Comparison of ENCODE assay signal across 18 mouse cellular contexts in the genomic region with DNA sequence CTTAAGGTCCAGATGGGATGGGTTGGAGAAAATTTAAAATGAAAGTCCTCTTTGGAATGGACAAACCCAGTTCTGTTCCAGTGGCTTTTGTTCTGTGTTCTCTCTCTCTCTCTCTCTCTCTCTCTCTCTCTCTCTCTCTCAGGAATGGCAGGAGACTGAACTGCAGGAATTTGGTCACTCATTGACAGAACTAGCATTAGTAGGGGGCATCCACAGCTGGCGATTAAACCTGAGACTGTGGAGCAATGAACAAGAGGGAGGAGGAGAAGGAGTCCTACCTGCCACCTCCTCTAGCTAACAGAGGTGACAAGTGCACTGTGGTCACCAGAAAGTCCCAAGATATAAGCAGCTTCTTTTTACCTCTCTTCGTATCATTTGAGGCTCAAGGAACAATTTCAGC. TPM values are rescaled to one million over a fixed set of nuclear protein-coding genes. Genes with fewer than 3 reads are reported as not detected.
A peak's percentile ranks its signal among the peaks of the same experiment; 100 is the strongest.
DNase-seq lines count a peak whose midpoint lies in the region; ATAC-seq and TF ChIP-seq lines count a peak whose summit lies in the region.
"Had no signal": no experiment of that assay in that cellular context is flagged by ENCODE, and none has a peak within 500 bp of the region (broad histone marks: within the 10 kb centered on the region; RNA-seq: fewer than 3 reads in every experiment).

No protein-coding gene starts in this region.

- H3K27me3 ChIP-seq in heart, postnatal 0 days (ENCODE audit: control insufficient read depth, insufficient read depth, low read length), result no peaks in the 10 kb centered on the region
- 0 out of 2 replicates have a peak, but pooled peaks cover 2% of the 10 kb centered on the region for H3K27me3 ChIP-seq in embryonic facial prominence, embryonic 14.5 days (replicated peaks; ENCODE audit: control insufficient read depth, insufficient read depth, low read length)
- H3K27me3 ChIP-seq in kidney, embryonic 15.5 days, result no peaks in the 10 kb centered on the region
- H3K27me3 ChIP-seq in limb, embryonic 13.5 days, result peaks cover 7% of the 10 kb centered on the region; the same call in 1 of the 2 replicates
- no peaks in the 10 kb centered on the region for H3K27me3 ChIP-seq in lung, postnatal 0 days (replicated peaks; ENCODE audit: insufficient read depth, low read length)
- H3K27me3 ChIP-seq: embryonic facial prominence, embryonic 12.5 days; lung, embryonic 15.5 days had no signal

- intact Hi-C loops in heart, postnatal 14 days (cut with DNase I), result no loop called here

- TF ChIP-seq EP300 in heart, postnatal 0 days (IDR thresholded peaks at IDR 0.05; ENCODE audit: low read depth), result no peak
- no peak for TF ChIP-seq EP300 in lung, postnatal 0 days (IDR thresholded peaks at IDR 0.05)

- no peaks in the 10 kb centered on the region for H3K9me3 ChIP-seq in heart, postnatal 0 days (replicated peaks; ENCODE audit: control insufficient read depth, low read length)
- H3K9me3 ChIP-seq in embryonic facial prominence, embryonic 14.5 days (ENCODE audit: control insufficient read depth, low read length), result no peaks in the 10 kb centered on the region
- no peaks in the 10 kb centered on the region for H3K9me3 ChIP-seq in kidney, embryonic 15.5 days (replicated peaks)
- no peaks in the 10 kb centered on the region for H3K9me3 ChIP-seq in limb, embryonic 13.5 days
- 0 out of 2 replicates have a peak, but pooled peaks cover 5% of the 10 kb centered on the region for H3K9me3 ChIP-seq in lung, postnatal 0 days (ENCODE audit: low read length)
- H3K9me3 ChIP-seq: embryonic facial prominence, embryonic 12.5 days; forebrain, embryonic 12.5 days; heart, embryonic 13.5 days; hindbrain, embryonic 13.5 days; lung, embryonic 15.5 days; stomach, embryonic 15.5 days had no signal

- 71% methylated on average over 2 of the region's 2 CpGs for WGBS in heart, postnatal 0 days
- 49% methylated on average over 2 of the region's 2 CpGs for WGBS in embryonic facial prominence, embryonic 14.5 days
- WGBS in kidney, embryonic 15.5 days, result 62% methylated on average over 2 of the region's 2 CpGs
- WGBS in limb, embryonic 13.5 days, result 61% methylated on average over 2 of the region's 2 CpGs
- 63% methylated on average over 2 of the region's 2 CpGs for WGBS in lung, postnatal 0 days

- no peak overlapping the region for H3K4me2 ChIP-seq in heart, postnatal 0 days (ENCODE audit: low read depth, low read length)
- no peak overlapping the region for H3K4me2 ChIP-seq in embryonic facial prominence, embryonic 14.5 days (ENCODE audit: low read depth, low read length)
- H3K4me2 ChIP-seq in kidney, embryonic 15.5 days, result peak overlapping the region; percentile 99
- no peak overlapping the region for H3K4me2 ChIP-seq in limb, embryonic 13.5 days (replicated peaks)
- no peak overlapping the region for H3K4me2 ChIP-seq in lung, postnatal 0 days (replicated peaks; ENCODE audit: low read depth, low read length)
- H3K4me2 ChIP-seq: embryonic facial prominence, embryonic 12.5 days; hindbrain, embryonic 13.5 days had no signal

- H3K4me3 ChIP-seq in heart, postnatal 0 days (ENCODE audit: low read depth, low read length), result no peak overlapping the region
- H3K4me3 ChIP-seq in embryonic facial prominence, embryonic 14.5 days (ENCODE audit: low read depth, low read length), result no peak overlapping the region
- H3K4me3 ChIP-seq in kidney, embryonic 15.5 days (replicated peaks), result no peak overlapping the region
- H3K4me3 ChIP-seq in limb, embryonic 13.5 days, result no peak overlapping the region
- H3K4me3 ChIP-seq in lung, postnatal 0 days (ENCODE audit: low read depth, low read length), result no peak overlapping the region
- H3K4me3 ChIP-seq: embryonic facial prominence, embryonic 12.5 days; forebrain, embryonic 12.5 days; heart, embryonic 13.5 days; hindbrain, embryonic 13.5 days; lung, embryonic 15.5 days; stomach, embryonic 15.5 days had no signal

- TF ChIP-seq CTCF in heart, postnatal 0 days (IDR thresholded peaks at IDR 0.05; ENCODE audit: low read depth), result no peak
- TF ChIP-seq CTCF in lung, postnatal 0 days (IDR thresholded peaks at IDR 0.05), result no peak

- H3K36me3 ChIP-seq in heart, postnatal 0 days (replicated peaks; ENCODE audit: control insufficient read depth, insufficient read depth, low read length), result no peaks in the 10 kb centered on the region
- peaks cover 3% of the 10 kb centered on the region; the same call in 1 of the 2 replicates for H3K36me3 ChIP-seq in embryonic facial prominence, embryonic 14.5 days (ENCODE audit: control insufficient read depth, insufficient read depth, low read length)
- peaks cover 7% of the 10 kb centered on the region for H3K36me3 ChIP-seq in kidney, embryonic 15.5 days
- peaks cover 6% of the 10 kb centered on the region for H3K36me3 ChIP-seq in limb, embryonic 13.5 days
- H3K36me3 ChIP-seq in lung, postnatal 0 days (ENCODE audit: insufficient read depth, low read length), result no peaks in the 10 kb centered on the region
- H3K36me3 ChIP-seq: embryonic facial prominence, embryonic 12.5 days had no signal

- ATAC-seq in heart, postnatal 0 days (ENCODE audit: insufficient read depth, low read depth), result no peak
- ATAC-seq in embryonic facial prominence, embryonic 14.5 days (ENCODE audit: low read depth), result no peak
- ATAC-seq in kidney, embryonic 15.5 days (replicated peaks; ENCODE audit: low FRiP score), result 0 out of 2 replicates have a peak, but pooled peaks have one; percentile 23
- no peak for ATAC-seq in limb, embryonic 13.5 days (ENCODE audit: low FRiP score, low read depth)
- no peak for ATAC-seq in lung, postnatal 0 days
- ATAC-seq: intestine, embryonic 16.5 days had no signal

- peaks cover 7% of the 10 kb centered on the region; the same call in 1 of the 2 replicates for H3K4me1 ChIP-seq in heart, postnatal 0 days (ENCODE audit: control insufficient read depth, insufficient read depth)
- H3K4me1 ChIP-seq in embryonic facial prominence, embryonic 14.5 days (ENCODE audit: control insufficient read depth, insufficient read depth, low read length), result peaks cover 25% of the 10 kb centered on the region
- peaks cover 58% of the 10 kb centered on the region for H3K4me1 ChIP-seq in kidney, embryonic 15.5 days
- H3K4me1 ChIP-seq in limb, embryonic 13.5 days, result peaks cover 49% of the 10 kb centered on the region
- peaks cover 5% of the 10 kb centered on the region; the same call in 1 of the 2 replicates for H3K4me1 ChIP-seq in lung, postnatal 0 days (ENCODE audit: insufficient read depth, low read depth, low read length)

- H3K27ac ChIP-seq in heart, postnatal 0 days (ENCODE audit: low read depth), result 0 out of 2 replicates have a peak overlapping the region, but pooled peaks have one; percentile 78
- 0 out of 2 replicates have a peak overlapping the region, but pooled peaks have one; percentile 85 for H3K27ac ChIP-seq in embryonic facial prominence, embryonic 14.5 days (replicated peaks; ENCODE audit: low read depth, low read length)
- H3K27ac ChIP-seq in kidney, embryonic 15.5 days, result peak overlapping the region; percentile 93
- peak overlapping the region; percentile 91 for H3K27ac ChIP-seq in limb, embryonic 13.5 days
- no peak overlapping the region for H3K27ac ChIP-seq in lung, postnatal 0 days (ENCODE audit: low read length)
- H3K27ac ChIP-seq: hindbrain, embryonic 13.5 days had no signal

- no peak overlapping the region for H3K9ac ChIP-seq in heart, postnatal 0 days (replicated peaks; ENCODE audit: low read depth, low read length)
- H3K9ac ChIP-seq in embryonic facial prominence, embryonic 14.5 days (ENCODE audit: low read depth, low read length), result no peak overlapping the region
- H3K9ac ChIP-seq in kidney, embryonic 15.5 days, result no peak overlapping the region
- H3K9ac ChIP-seq in limb, embryonic 13.5 days, result no peak overlapping the region
- no peak overlapping the region for H3K9ac ChIP-seq in lung, postnatal 0 days (replicated peaks; ENCODE audit: low read depth)
- H3K9ac ChIP-seq: embryonic facial prominence, embryonic 12.5 days; forebrain, embryonic 12.5 days; heart, embryonic 13.5 days; hindbrain, embryonic 13.5 days; lung, embryonic 15.5 days; stomach, embryonic 15.5 days had no signal

- no peak for DNase-seq in heart, postnatal 0 days (ENCODE audit: low spot score)
- no peak for DNase-seq in heart, postnatal 14 days
- no peak for DNase-seq in embryonic facial prominence, embryonic 14.5 days (ENCODE audit: low spot score)
- DNase-seq in thymus, postnatal 14 days, result no peak
- no peak for DNase-seq in ovary, postnatal 14 days (ENCODE audit: low spot score)
- no peak for DNase-seq in lung, postnatal 0 days (ENCODE audit: low spot score)
- DNase-seq: cerebellum, postnatal 36 days; right cerebral cortex, adult 18-20 months; spleen, adult 18-20 months had no signal

RNA-seq across cellular contexts. Expression of gene Phldb1, which starts 1.3 kb away (rescaled TPM):
- total RNA-seq in heart, postnatal 0 days (2014; rRNA removed; ENCODE audit: low replicate concordance), result 96.0 and 138 TPM in 2 replicates
- 25.8 and 28.0 TPM in 2 replicates for polyA plus RNA-seq in heart, postnatal 0 days (2015; fragmentation: Nextera tagmentation; extraction: Ambion mirVana)
- 100 to 1,000 TPM; 124 to 132 TPM for total RNA-seq in heart, postnatal 14 days (2021)
- 40.3 and 40.9 TPM in 2 replicates for polyA plus RNA-seq in embryonic facial prominence, embryonic 14.5 days (2014; fragmentation: Nextera tagmentation; extraction: Ambion mirVana)
- polyA plus RNA-seq in kidney, embryonic 15.5 days (2015; fragmentation: Nextera tagmentation; extraction: Ambion mirVana), result 34.5 and 36.4 TPM in 2 replicates
- 45.3 and 46.1 TPM in 2 replicates for polyA plus RNA-seq in limb, embryonic 13.5 days (2015; fragmentation: Nextera tagmentation; extraction: Ambion mirVana)
- 21.3 and 21.8 TPM in 2 replicates for polyA plus RNA-seq in lung, postnatal 0 days (2015; fragmentation: Nextera tagmentation; extraction: Ambion mirVana)

RNA-seq across cellular contexts. Expression of gene Arcn1, which starts 31.3 kb away (rescaled TPM):
- total RNA-seq in heart, postnatal 0 days (2014; rRNA removed; ENCODE audit: low replicate concordance), result 71.6 and 80.1 TPM in 2 replicates
- 69.5 and 78.3 TPM in 2 replicates for polyA plus RNA-seq in heart, postnatal 0 days (2015; fragmentation: Nextera tagmentation; extraction: Ambion mirVana)
- total RNA-seq in heart, postnatal 14 days (2021), result 10 to 100 TPM; 80.1 to 88.6 TPM
- polyA plus RNA-seq in embryonic facial prominence, embryonic 14.5 days (2014; fragmentation: Nextera tagmentation; extraction: Ambion mirVana), result 220 and 226 TPM in 2 replicates
- polyA plus RNA-seq in kidney, embryonic 15.5 days (2015; fragmentation: Nextera tagmentation; extraction: Ambion mirVana), result 201 and 202 TPM in 2 replicates
- 207 and 225 TPM in 2 replicates for polyA plus RNA-seq in limb, embryonic 13.5 days (2015; fragmentation: Nextera tagmentation; extraction: Ambion mirVana)
- 92.3 and 104 TPM in 2 replicates for polyA plus RNA-seq in lung, postnatal 0 days (2015; fragmentation: Nextera tagmentation; extraction: Ambion mirVana)

RNA-seq across cellular contexts. Expression of gene Ift46, which starts 31.4 kb away (rescaled TPM):
- 10.0 and 41.0 TPM in 2 replicates for total RNA-seq in heart, postnatal 0 days (2014; rRNA removed; ENCODE audit: low replicate concordance)
- 49.5 and 60.6 TPM in 2 replicates for polyA plus RNA-seq in heart, postnatal 0 days (2015; fragmentation: Nextera tagmentation; extraction: Ambion mirVana)
- 10 to 100 TPM; 32.7 to 41.8 TPM for total RNA-seq in heart, postnatal 14 days (2021)
- 101 and 121 TPM in 2 replicates for polyA plus RNA-seq in embryonic facial prominence, embryonic 14.5 days (2014; fragmentation: Nextera tagmentation; extraction: Ambion mirVana)
- polyA plus RNA-seq in kidney, embryonic 15.5 days (2015; fragmentation: Nextera tagmentation; extraction: Ambion mirVana), result 99.3 and 105 TPM in 2 replicates
- polyA plus RNA-seq in limb, embryonic 13.5 days (2015; fragmentation: Nextera tagmentation; extraction: Ambion mirVana), result 146 and 152 TPM in 2 replicates
- 81.4 and 91.7 TPM in 2 replicates for polyA plus RNA-seq in lung, postnatal 0 days (2015; fragmentation: Nextera tagmentation; extraction: Ambion mirVana)
